Mouse (Mus musculus): ENCODE results near the gene Armcx2. TPM values are rescaled to one million over a fixed set of nuclear protein-coding genes. Genes with fewer than 3 reads are reported as not detected.

Gene Armcx2
- 81.4 and 81.6 TPM in 2 replicates for polyA plus RNA-seq (2012; rRNA removed)

GRCm38 (mm10) chrX:134808755-134809224 lies at the start of gene Armcx2:
Armcx2 (minus strand) TSS chrX:134809221.

GRCm38 (mm10) chrX:134756434-134757292 lies 52.4 kb downstream of the Armcx2 start, which contains the start of gene Armcx3:
Armcx3 (plus strand) TSS chrX:134756595.

Other genes with a start within 250 kb of the Armcx2 start
- gene Btk, start 225.7 kb downstream of the Armcx2 start, polyA plus RNA-seq (2012; rRNA removed) = 0.34 and 0.43 TPM in 2 replicates
- 1,080 and 1,158 TPM in 2 replicates for gene Rpl36a, start 223.6 kb downstream of the Armcx2 start, polyA plus RNA-seq (2012; rRNA removed)
- gene Gla, start 208.1 kb downstream of the Armcx2 start, polyA plus RNA-seq (2012; rRNA removed) = 4.0 and 4.6 TPM in 2 replicates
- 80.8 and 84.6 TPM in 2 replicates for gene Hnrnph2, start 208.0 kb downstream of the Armcx2 start, polyA plus RNA-seq (2012; rRNA removed)
- gene Armcx4, start 122.7 kb downstream of the Armcx2 start, polyA plus RNA-seq (2012; rRNA removed) = 24.8 and 24.9 TPM in 2 replicates
- 81.1 and 91.2 TPM in 2 replicates for gene Armcx1, start 91.3 kb downstream of the Armcx2 start, polyA plus RNA-seq (2012; rRNA removed)
- 47.1 and 50.3 TPM in 2 replicates for gene Armcx6, start 57.8 kb downstream of the Armcx2 start, polyA plus RNA-seq (2012; rRNA removed)
- 62.8 and 71.6 TPM in 2 replicates for gene Armcx3, start 52.6 kb downstream of the Armcx2 start, polyA plus RNA-seq (2012; rRNA removed)
- 0.14 and 0.21 TPM in 2 replicates for gene Nxf2, start 155.5 kb upstream of the Armcx2 start, polyA plus RNA-seq (2012; rRNA removed)
- gene Zmat1, start 200.0 kb upstream of the Armcx2 start, polyA plus RNA-seq (2012; rRNA removed) = 3.9 and 4.1 TPM in 2 replicates

All from central nervous system, embryonic 18 days (tissue).